Mouse (Mus musculus) stomach, postnatal 0 days (tissue): ENCODE measurements at regions not wholly inside any gene's neighbourhood (a gene's known extent, or its start where the extent isn't known, plus 50 kb on each side); places are given as distances from the start of the nearest gene placed in this dataset.

Experiments used
- CTCF ChIP-seq: IDR thresholded peaks from 2 replicates; pipeline ENCODE4 v1.5.1; 2016; ENCODE audit warnings: antibody characterized with exemption, low read depth, mild to moderate bottlenecking, moderate library complexity
- EP300 ChIP-seq: optimal IDR thresholded peaks from 2 replicates; pipeline ENCODE3; 2016; ENCODE audit warnings: antibody characterized with exemption

GRCm38 (mm10) chr19:27627626-27628025, 198.0 kb upstream of the Pum3 start:
- TF ChIP-seq CTCF (no peak), EP300 (no peak)
